Mouse (Mus musculus): ENCODE results near the gene Nrm.

DNA sequence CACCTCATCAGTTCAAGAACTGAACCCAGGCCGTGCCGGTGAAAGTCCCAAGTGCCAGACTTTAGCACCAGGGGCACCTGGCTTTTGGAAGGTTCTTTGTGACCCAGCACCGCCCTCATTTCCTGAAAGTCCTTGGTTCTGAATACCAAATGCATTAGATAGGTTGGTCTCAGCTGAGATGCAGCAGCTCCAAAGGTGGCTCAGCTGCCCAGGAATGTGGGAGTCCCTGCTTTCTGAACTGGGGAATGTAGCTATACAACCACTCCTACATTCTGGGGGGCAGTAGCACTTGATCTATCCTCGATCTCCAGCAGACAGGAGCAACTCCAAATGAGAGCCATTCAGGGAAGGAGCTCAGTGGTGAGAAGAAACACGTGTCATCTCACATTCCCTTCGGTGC lies 48.4 kb upstream of the Nrm start:
- TF ChIP-seq CTCF (IDR thresholded peaks at IDR 0.05 in 2 of 3, conservative IDR thresholded peaks at IDR 0.05 in 1 of 3; ENCODE audit: control insufficient read depth in 1 of 3, insufficient read depth in 1 of 3, low read depth in 2 of 3, low read length in 3 of 3, poor library complexity in 1 of 3, severe bottlenecking in 1 of 3) (no peak), ELF1 (IDR thresholded peaks at IDR 0.05; ENCODE audit: low read depth, low read length) (no peak), EP300 (IDR thresholded peaks at IDR 0.05; ENCODE audit: low read depth in 1 of 2, low read length in 2 of 2) (no peak), MEF2A (IDR thresholded peaks at IDR 0.05; ENCODE audit: extremely low read depth, insufficient replicate concordance, low read depth, low read length, poor library complexity, severe bottlenecking) (no peak), GATA1 (IDR thresholded peaks at IDR 0.05; ENCODE audit: low read depth, low read length) (no peak), POLR2A (IDR thresholded peaks at IDR 0.05; ENCODE audit: control insufficient read depth in 1 of 2, insufficient read depth in 1 of 2, low read depth in 1 of 2, low read length in 2 of 2, poor library complexity in 1 of 2) (no peak), TAL1 (IDR thresholded peaks at IDR 0.05; ENCODE audit: low read length) (no peak), MAFK (IDR thresholded peaks at IDR 0.05; ENCODE audit: borderline replicate concordance, low read depth, low read length) (no peak), KAT2A (conservative IDR thresholded peaks at IDR 0.05; ENCODE audit: low read depth, low read length) (no peak), TCF12 (IDR thresholded peaks at IDR 0.05; ENCODE audit: low read depth, low read length) (no peak), RAD21 (IDR thresholded peaks at IDR 0.05; ENCODE audit: low read depth, low read length) (no peak), USF1 (IDR thresholded peaks at IDR 0.05; ENCODE audit: low read depth, low read length) (no peak)

All from MEL (cell line).